Mouse (Mus musculus) stomach, embryonic 16.5 days (tissue): Measurements from ENCODE around the gene Tubgcp6. TPM values are rescaled to one million over a fixed set of nuclear protein-coding genes. Genes with fewer than 3 reads are reported as not detected.

ENCODE experiments used
- ATAC-seq: fragments of 200-750 bp; cut with Nextera tagmentation; 2 replicates; pipeline ENCODE4 v1.8.0; 2017; ENCODE audit warnings: moderate number of reproducible peaks, moderate TSS enrichment; ENCODE audit not compliant: insufficient read depth, low FRiP score
- H3K27ac ChIP-seq: fragments of 300-500 bp; sonication (generic); 2 replicates; pipeline ENCODE4 v1.5.1; 2014; ENCODE audit warnings: low read length
- H3K27me3 ChIP-seq: fragments of 300-500 bp; sonication (generic); 2 replicates; pipeline ENCODE4 v1.6.1; 2014; ENCODE audit warnings: low read length, control low read depth, mixed read lengths; ENCODE audit not compliant: control insufficient read depth, insufficient read depth
- H3K36me3 ChIP-seq: fragments of 300-500 bp; sonication (generic); 2 replicates; pipeline ENCODE4 v1.6.1; 2014; ENCODE audit warnings: low read length; ENCODE audit not compliant: control insufficient read depth, insufficient read depth
- H3K4me1 ChIP-seq: fragments of 300-500 bp; sonication (generic); 2 replicates; pipeline ENCODE4 v1.6.1; 2014; ENCODE audit warnings: low read length, control low read depth, mixed read lengths; ENCODE audit not compliant: control insufficient read depth, insufficient read depth
- H3K4me2 ChIP-seq: fragments of 300-500 bp; sonication (generic); 2 replicates; pipeline ENCODE4 v1.6.1; 2014; ENCODE audit warnings: low read depth, low read length, mixed read lengths
- H3K4me3 ChIP-seq: fragments of 300-500 bp; sonication (generic); replicated peaks from 2 replicates; pipeline ENCODE4 v1.5.1; 2014; ENCODE audit warnings: mild to moderate bottlenecking, low read length
- H3K9ac ChIP-seq: fragments of 300-500 bp; sonication (generic); 2 replicates; pipeline ENCODE4 v1.6.1; 2014; ENCODE audit warnings: low read length
- H3K9me3 ChIP-seq: fragments of 300-500 bp; sonication (generic); replicated peaks from 2 replicates; pipeline ENCODE4 v1.6.1; 2016; ENCODE audit warnings: low read length, control low read depth; ENCODE audit not compliant: control insufficient read depth
- WGBS: fragments of 180-500 bp; shearing (Covaris S2); extraction: QIAGEN DNeasy Blood & Tissue Kit; methylation state at CpG from one replicate; pipeline ENCODE4 v1.1.7; 2014; 5-methylcytosine and 5-hydroxymethylcytosine counted together
- polyA plus RNA-seq: library from polyadenylated mRNA; unstranded; fragments of >200 nt; fragmentation: Nextera tagmentation; extraction: Ambion mirVana; gene quantifications from 2 replicates; pipeline ENCODE4 v1.2.1, GENCODE M21; 2015

The Tubgcp6 gene
- polyA plus RNA-seq, 1 experiment from 2014 or later: 13.5 TPM

DNA sequence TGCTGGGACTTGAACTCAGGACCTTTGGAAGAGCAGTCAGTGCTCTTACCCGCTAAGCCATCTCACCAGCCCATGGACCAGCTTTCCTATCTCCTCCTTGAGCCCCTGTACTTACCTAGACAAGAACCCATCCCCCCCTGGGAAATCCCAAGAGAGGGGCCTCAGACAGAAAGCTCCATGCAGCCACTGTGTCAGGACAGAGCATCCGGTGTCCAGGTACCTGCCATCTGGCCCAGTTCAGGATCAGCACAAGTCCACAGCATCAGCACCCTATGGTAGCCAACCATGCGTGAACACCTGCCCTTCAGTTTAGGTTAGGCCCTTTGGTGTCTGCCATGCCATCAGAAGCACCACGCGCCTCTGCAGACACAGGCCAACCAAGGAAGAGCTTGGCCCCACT, 58.0 kb downstream of the Tubgcp6 start:
- no peak overlapping the region for H3K4me3 ChIP-seq
- H3K4me2 ChIP-seq: no peak overlapping the region
- peaks cover 4% of the 10 kb centered on the region for H3K4me1 ChIP-seq
- no peaks in the 10 kb centered on the region for H3K9me3 ChIP-seq
- H3K9ac ChIP-seq: no peak overlapping the region
- no peak for ATAC-seq
- peaks cover 39% of the 10 kb centered on the region for H3K27me3 ChIP-seq
- H3K27ac ChIP-seq: no peak overlapping the region
- H3K36me3 ChIP-seq: no peaks in the 10 kb centered on the region
- WGBS: 93% methylated on average over 5 of the region's 5 CpGs

- 60% methylated on average over 6 of the region's 6 CpGs for WGBS
- no peak for ATAC-seq
- H3K4me1 ChIP-seq: peaks cover 4% of the 10 kb centered on the region
Measured at GRCm38 (mm10) chr15:89063536-89063935, 59.4 kb downstream of the Tubgcp6 start.

GRCm38 (mm10) chr15:89063001-89063400, 59.9 kb downstream of the Tubgcp6 start:
- WGBS: 70% methylated on average over 7 of the region's 7 CpGs
- Histone ChIP-seq H3K4me2 (no peak overlapping the region), H3K27ac (no peak overlapping the region), H3K4me3 (no peak overlapping the region), H3K36me3 (no peaks in the 10 kb centered on the region), H3K9me3 (no peaks in the 10 kb centered on the region), H3K27me3 (peaks cover 45% of the 10 kb centered on the region), H3K9ac (no peak overlapping the region), H3K4me1 (peaks cover 4% of the 10 kb centered on the region; the same call in 1 of the 2 replicates)
- no peak for ATAC-seq

More at GRCm38 (mm10) chr15:89063536-89063935, 59.4 kb downstream of the Tubgcp6 start:
- peaks cover 45% of the 10 kb centered on the region for H3K27me3 ChIP-seq
- H3K4me3 ChIP-seq: no peak overlapping the region
- no peaks in the 10 kb centered on the region for H3K36me3 ChIP-seq
- H3K4me2 ChIP-seq: no peak overlapping the region
- no peak overlapping the region for H3K27ac ChIP-seq
- no peak overlapping the region for H3K9ac ChIP-seq
- no peaks in the 10 kb centered on the region for H3K9me3 ChIP-seq

- Histone ChIP-seq H3K27me3 (peaks cover 44% of the 10 kb centered on the region), H3K4me3 (no peak overlapping the region), H3K9me3 (no peaks in the 10 kb centered on the region), H3K9ac (no peak overlapping the region), H3K4me1 (peaks cover 4% of the 10 kb centered on the region; the same call in 1 of the 2 replicates), H3K36me3 (no peaks in the 10 kb centered on the region), H3K27ac (no peak overlapping the region), H3K4me2 (no peak overlapping the region)
- WGBS: 90% methylated on average over 5 of the region's 5 CpGs
- no peak for ATAC-seq
Measured at GRCm38 (mm10) chr15:89062518-89062910, 60.4 kb downstream of the Tubgcp6 start.

- H3K4me2 ChIP-seq: no peak overlapping the region
- no peak for ATAC-seq
- no peak overlapping the region for H3K4me3 ChIP-seq
- H3K9me3 ChIP-seq: no peaks in the 10 kb centered on the region
- no peak overlapping the region for H3K27ac ChIP-seq
- WGBS: 87% methylated on average over 6 of the region's 6 CpGs
- H3K4me1 ChIP-seq: peaks cover 4% of the 10 kb centered on the region; the same call in 1 of the 2 replicates
- no peak overlapping the region for H3K9ac ChIP-seq
- H3K36me3 ChIP-seq: no peaks in the 10 kb centered on the region
- H3K27me3 ChIP-seq: peaks cover 38% of the 10 kb centered on the region
Measured at GRCm38 (mm10) chr15:89061761-89062517, 61.0 kb downstream of the Tubgcp6 start.

GRCm38 (mm10) chr15:89060811-89061460, 62.0 kb downstream of the Tubgcp6 start:
- no peak overlapping the region for H3K9ac ChIP-seq
- no peaks in the 10 kb centered on the region for H3K36me3 ChIP-seq
- H3K4me2 ChIP-seq: no peak overlapping the region
- H3K9me3 ChIP-seq: no peaks in the 10 kb centered on the region
- peaks cover 4% of the 10 kb centered on the region; the same call in 1 of the 2 replicates for H3K4me1 ChIP-seq
- H3K4me3 ChIP-seq: no peak overlapping the region
- peaks cover 30% of the 10 kb centered on the region for H3K27me3 ChIP-seq
- no peak overlapping the region for H3K27ac ChIP-seq
- 87% methylated on average over 12 of the region's 12 CpGs for WGBS
- no peak for ATAC-seq

GRCm38 (mm10) chr15:89060032-89060681, 62.8 kb downstream of the Tubgcp6 start:
- Histone ChIP-seq H3K4me2 (peak overlapping the region; percentile 99), H3K36me3 (no peaks in the 10 kb centered on the region), H3K9ac (peak overlapping the region; percentile 72), H3K27ac (no peak overlapping the region), H3K4me3 (peak overlapping the region; percentile 58), H3K4me1 (peaks cover 4% of the 10 kb centered on the region; the same call in 1 of the 2 replicates), H3K9me3 (no peaks in the 10 kb centered on the region), H3K27me3 (peaks cover 30% of the 10 kb centered on the region)
- WGBS: 2% methylated on average over 46 of the region's 48 CpGs
- peak; percentile 23; the same call in 1 of the 2 replicates for ATAC-seq

DNA sequence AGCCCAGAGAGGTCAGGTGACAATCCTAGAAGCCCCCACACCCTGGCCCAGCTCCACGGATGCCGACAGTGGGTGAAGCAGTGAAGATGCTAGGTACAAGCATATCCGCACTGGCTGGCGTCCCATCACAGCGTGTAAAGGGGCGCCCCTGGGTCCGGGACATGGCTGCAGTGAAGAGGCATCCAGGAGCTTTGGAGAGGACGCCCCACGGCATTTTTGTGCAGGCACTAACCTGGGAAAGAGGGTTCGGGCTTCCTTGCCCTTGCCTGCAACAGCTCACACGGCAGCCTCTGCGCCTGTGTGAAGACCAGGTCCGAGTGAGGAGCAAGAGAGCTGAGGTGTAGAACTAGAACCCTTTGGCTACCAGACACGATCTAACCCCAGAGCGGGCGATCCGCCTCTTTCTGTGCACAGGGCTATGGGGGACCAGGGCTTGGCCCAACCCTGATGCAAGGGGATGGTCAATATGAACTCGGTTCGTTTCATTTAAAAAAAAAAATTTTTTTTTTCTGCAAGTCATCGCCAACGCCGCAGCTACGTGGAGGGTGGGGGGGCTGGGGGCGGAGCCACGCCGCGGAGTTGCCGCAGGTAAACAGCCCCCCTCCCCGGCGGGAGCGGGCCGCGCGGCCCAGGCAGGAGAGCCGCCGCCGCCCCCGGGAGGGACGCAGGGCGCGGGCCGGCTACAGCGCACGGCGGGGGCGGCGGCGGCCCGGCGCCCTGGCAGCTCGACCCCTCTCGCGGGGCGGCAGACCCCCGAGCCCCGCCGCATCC, 63.6 kb downstream of the Tubgcp6 start, which contains the start of gene Panx2:
Gene Panx2, plus strand, starts transcription at position 574 of the 771 bp plus-strand sequence.
- no peak for ATAC-seq
- Histone ChIP-seq H3K27ac (no peak within 1 kb of the TSS), H3K4me1 (peaks cover 4% of the 10 kb centered on the region; the same call in 1 of the 2 replicates), H3K27me3 (peaks cover 30% of the 10 kb centered on the region), H3K9ac (peak within 1 kb of the TSS; percentile 72), H3K36me3 (no peaks in the 10 kb centered on the region), H3K9me3 (no peaks in the 10 kb centered on the region), H3K4me3 (peak within 1 kb of the TSS; percentile 58), H3K4me2 (peak within 1 kb of the TSS; percentile 99)
- WGBS: under 1% methylated on average over 54 of the region's 57 CpGs
